Mouse (Mus musculus): ENCODE results near the gene Cd81. TPM values are rescaled to one million over a fixed set of nuclear protein-coding genes. Genes with fewer than 3 reads are reported as not detected.

The Cd81 gene
- total RNA-seq, 2 experiments from 2014 or later, result 424 to 455 TPM

DNA sequence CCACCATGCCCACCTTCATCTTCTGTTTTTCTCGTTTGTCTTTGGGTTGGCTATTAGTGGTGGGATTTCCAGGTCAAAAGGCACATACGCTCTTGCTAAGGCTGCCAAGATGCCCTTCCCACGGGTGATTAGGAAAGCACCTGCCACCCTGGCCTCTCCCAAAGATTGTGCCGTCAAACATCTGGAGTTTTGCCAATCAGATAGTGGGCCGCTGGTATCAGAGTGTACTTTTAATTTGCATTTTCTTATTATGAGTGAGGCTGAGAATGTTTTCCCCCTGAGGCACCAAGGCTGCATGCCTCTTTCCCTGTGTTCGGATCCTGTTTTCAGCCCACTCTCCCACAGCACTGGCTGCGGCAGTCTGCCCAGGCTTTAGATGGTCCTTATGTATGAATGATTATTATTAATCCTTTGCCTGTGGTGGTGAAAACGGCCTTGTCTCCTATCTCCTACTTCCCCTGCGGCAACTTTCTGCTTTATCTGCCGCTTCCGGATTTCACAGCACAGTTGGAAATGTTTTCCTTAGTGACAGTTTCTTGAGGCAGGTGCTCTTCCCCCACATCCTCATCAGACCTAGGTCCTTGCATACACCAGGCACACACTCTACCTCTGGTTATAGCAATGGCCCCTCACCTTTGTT, 52.8 kb downstream of the Cd81 start:
- DNase-seq (ENCODE audit: low spot score), result no peak
- intact Hi-C loops (cut with DNase I), result no loop called here

DNA sequence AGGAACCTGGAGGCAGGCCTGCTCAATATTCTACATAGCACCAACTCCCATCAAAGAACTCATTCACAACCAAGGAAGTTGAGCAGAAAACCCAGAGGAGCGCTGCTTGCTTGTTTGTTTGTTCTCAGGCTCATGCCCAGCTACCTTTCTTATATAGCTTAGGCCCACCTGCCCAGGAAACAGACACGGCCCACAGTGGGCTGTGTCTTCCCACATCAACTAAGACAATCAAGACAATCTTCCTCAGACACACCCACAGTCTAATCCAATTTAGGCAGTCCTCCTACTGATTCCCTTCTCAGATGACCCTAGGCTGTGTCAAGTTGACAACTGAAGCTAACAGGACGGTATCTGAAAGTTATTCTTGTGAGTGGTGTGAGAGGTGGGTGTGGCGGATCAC, 53.5 kb downstream of the Cd81 start, which contains the start of gene Kcnq1:
TSS of gene Kcnq1 (plus strand) at position 301 of the 400 bp plus-strand sequence.
- DNase-seq (ENCODE audit: low spot score), result no peak
- intact Hi-C loops (cut with DNase I), result no loop called here

DNA sequence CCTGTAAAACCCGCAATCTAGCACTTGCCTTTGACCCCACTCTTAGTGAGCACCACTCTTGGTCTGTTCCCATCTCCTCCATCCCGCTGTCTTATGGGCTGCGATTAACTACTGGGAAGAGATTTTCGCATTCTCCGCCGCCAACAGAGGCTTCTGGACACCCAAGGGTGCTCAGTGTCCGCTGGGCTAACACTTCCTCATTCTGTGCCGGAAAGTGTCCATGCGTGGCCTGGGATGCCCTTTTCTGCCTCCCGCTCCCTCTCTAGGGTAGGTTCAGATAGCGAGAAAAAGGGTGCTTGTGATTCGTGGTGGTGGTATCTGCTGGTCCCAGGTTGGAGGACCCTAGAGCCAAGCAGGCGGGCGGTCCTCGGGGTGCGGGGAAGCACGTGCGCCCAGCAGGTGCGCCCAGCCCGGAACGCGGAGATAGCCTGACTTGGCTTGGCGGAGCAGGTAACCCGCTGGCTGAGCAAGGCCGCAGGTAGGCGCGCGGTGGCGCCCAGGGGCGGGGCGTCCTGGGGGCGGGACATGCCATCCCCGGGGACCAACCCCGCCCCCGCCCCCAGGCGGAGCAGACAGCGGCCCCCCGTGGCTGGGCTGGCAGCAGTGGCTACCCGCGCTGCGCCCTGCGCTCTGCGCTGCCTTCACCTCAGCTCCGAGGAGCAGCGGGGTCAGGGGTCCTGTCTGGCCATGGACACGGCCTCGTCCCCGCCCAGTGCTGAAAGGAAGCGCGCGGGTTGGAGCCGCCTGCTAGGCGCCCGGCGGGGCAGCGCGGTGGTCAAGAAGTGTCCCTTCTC, 54.3 kb downstream of the Cd81 start:
- DNase-seq (ENCODE audit: low spot score), result no peak
- intact Hi-C loops (cut with DNase I), result no loop called here

- no peak for DNase-seq (ENCODE audit: low spot score)
- intact Hi-C loops (cut with DNase I), result no loop called here
These were observed 55.7 kb downstream of the Cd81 start for GRCm38 (mm10) chr7:143108200-143108599.

DNA sequence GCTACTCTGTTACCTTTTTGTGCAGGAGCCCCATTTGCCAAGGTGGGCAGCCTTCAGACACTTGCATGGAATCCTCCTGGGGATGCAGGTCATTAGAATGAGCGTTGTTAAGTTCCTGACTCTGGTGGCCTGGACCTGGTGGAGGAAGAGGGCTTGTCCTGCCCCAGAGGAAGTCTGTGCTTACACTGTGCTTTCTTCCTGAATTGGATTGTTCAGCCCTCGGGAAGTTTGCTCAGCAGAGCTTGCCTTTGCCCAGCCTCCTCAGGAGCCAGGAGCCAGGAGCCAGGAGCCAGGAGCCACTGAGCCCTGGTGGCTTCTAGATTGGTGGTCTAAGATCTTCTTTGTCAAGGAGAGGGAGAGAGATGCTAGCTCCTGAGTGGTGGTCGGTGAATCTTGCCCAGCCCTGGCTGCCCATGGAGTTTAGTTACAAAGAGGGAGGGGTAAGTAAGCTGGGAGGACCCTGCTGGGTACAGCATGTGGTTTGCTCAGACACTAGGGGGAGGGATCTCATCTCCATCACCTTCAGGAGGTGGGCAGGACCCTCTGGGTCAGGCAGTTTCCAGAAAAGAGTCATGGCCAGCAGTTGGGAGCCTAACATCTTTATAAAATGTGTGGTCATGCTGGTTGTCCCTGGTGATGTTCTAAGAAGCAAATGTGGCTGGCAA, 56.6 kb downstream of the Cd81 start:
- no peak for DNase-seq (ENCODE audit: low spot score)
- intact Hi-C loops (cut with DNase I), result no loop called here

GRCm38 (mm10) chr7:143109696-143110095, 57.2 kb downstream of the Cd81 start:
- DNase-seq (ENCODE audit: low spot score), result no peak
- intact Hi-C loops (cut with DNase I), result no loop called here

DNA sequence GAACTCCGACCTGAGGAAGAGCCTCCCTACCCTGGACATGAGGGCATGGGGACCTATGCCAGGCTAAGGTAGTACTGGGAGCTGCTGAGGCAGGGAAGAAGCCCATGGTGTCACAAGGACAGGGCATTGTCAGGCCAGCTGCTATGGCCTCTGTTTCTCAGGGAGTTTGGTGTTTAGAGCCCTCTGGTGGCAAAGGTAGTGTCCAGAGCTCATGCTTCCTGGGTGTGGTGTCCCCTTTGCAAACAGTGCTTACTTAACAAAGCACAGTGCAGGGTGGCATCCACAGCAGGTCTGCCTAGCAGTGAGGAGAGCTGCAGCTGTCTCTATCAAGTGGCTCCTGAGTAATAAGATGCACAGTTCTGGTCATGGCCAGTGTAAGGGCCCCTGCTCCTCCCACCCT, 58.3 kb downstream of the Cd81 start:
- intact Hi-C loops (cut with DNase I), result no loop called here
- no peak for DNase-seq (ENCODE audit: low spot score)

- intact Hi-C loops (cut with DNase I), result no loop called here
- DNase-seq (ENCODE audit: low spot score), result no peak
These were observed 59.2 kb downstream of the Cd81 start for GRCm38 (mm10) chr7:143111719-143112118.

- intact Hi-C loops (cut with DNase I), result no loop called here
- no peak for DNase-seq (ENCODE audit: low spot score)
These were observed 59.9 kb downstream of the Cd81 start for GRCm38 (mm10) chr7:143112395-143112794.

DNA sequence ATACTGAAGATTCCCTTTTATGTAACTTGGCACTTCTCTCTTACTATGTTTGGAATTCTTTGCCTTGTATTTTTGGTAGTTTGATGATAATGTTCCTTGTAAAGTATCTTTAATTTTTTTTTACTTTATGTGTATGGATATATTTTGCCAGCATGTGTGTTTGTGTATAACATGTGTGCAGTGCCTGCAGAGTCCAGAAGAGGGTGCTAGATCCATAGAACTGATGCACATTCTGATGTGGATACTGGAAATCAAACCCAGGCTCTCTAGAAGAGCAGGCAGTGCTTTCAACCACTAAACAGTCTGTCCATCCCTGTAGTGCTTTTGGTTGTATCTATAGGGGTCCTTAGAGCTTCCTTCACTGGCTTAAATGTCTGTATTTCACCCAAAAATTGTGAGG, 62.2 kb downstream of the Cd81 start:
- DNase-seq (ENCODE audit: low spot score), result no peak
- intact Hi-C loops (cut with DNase I), result no loop called here

- intact Hi-C loops (cut with DNase I), result no loop called here
- no peak for DNase-seq (ENCODE audit: low spot score)
These were observed 64.0 kb downstream of the Cd81 start for GRCm38 (mm10) chr7:143116521-143116920.

Other genes with a start within 250 kb of the Cd81 start
- gene Th, start 121.6 kb upstream of the Cd81 start, total RNA-seq (2021), result not detected
- not detected for gene Ascl2, start 83.5 kb upstream of the Cd81 start, total RNA-seq (2021)
- 1 to 10 TPM in 1 of 2 experiments, under 1 TPM in 1; 0.34 to 1.5 TPM for gene Tspan32, start 47.7 kb upstream of the Cd81 start, total RNA-seq (2021)
- gene Tssc4, start 16.5 kb downstream of the Cd81 start, total RNA-seq (2021), result 10 to 100 TPM; 13.8 to 19.6 TPM
- not detected for gene Trpm5, start 41.9 kb downstream of the Cd81 start, total RNA-seq (2021)
- gene Kcnq1, start 53.6 kb downstream of the Cd81 start, total RNA-seq (2021), result 10 to 100 TPM; 37.4 to 37.7 TPM

All from heart, postnatal 25 days (tissue).